Mouse (Mus musculus): ENCODE data around the gene Minos1.

GRCm38 (mm10) chr4:139053391-139053790 is 77.5 kb downstream of the Minos1 start:
- TF ChIP-seq CTCF (IDR thresholded peaks at IDR 0.05; ENCODE audit: borderline replicate concordance, insufficient read depth, low read depth, low read length) = no peak
- TF ChIP-seq POLR2A (IDR thresholded peaks at IDR 0.05; ENCODE audit: borderline replicate concordance, insufficient read depth, low read length) = no peak
